Mouse (Mus musculus): ENCODE measurements around the gene Tgfbi.

DNA sequence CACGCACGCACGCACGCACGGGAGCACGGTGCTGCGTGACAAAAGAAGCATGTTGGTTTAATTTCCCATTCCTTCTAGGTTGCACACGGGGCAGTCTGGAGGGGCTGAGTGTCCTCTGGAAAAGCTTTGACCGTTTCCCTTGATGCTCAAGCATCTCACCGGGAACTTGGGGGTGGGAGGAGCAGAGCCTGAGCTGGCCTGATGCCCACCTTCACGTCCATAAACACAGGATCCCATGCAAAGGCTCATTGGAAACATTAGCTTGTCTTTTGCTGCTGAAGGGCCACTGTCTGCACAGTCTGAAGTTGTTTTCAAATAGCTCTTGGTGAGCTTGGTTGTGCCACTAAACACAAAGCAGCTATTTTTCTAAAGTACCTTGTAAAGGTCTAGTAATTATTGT, 2.6 kb upstream of the Tgfbi start:
- TF ChIP-seq POLR2A (IDR thresholded peaks at IDR 0.05; ENCODE audit: low read depth, low read length) (no peak), CTCF (IDR thresholded peaks at IDR 0.05; ENCODE audit: borderline replicate concordance, insufficient read depth, low read length) (no peak)
